8 mouse cellular contexts compared by ENCODE assay signal in the genomic region with DNA sequence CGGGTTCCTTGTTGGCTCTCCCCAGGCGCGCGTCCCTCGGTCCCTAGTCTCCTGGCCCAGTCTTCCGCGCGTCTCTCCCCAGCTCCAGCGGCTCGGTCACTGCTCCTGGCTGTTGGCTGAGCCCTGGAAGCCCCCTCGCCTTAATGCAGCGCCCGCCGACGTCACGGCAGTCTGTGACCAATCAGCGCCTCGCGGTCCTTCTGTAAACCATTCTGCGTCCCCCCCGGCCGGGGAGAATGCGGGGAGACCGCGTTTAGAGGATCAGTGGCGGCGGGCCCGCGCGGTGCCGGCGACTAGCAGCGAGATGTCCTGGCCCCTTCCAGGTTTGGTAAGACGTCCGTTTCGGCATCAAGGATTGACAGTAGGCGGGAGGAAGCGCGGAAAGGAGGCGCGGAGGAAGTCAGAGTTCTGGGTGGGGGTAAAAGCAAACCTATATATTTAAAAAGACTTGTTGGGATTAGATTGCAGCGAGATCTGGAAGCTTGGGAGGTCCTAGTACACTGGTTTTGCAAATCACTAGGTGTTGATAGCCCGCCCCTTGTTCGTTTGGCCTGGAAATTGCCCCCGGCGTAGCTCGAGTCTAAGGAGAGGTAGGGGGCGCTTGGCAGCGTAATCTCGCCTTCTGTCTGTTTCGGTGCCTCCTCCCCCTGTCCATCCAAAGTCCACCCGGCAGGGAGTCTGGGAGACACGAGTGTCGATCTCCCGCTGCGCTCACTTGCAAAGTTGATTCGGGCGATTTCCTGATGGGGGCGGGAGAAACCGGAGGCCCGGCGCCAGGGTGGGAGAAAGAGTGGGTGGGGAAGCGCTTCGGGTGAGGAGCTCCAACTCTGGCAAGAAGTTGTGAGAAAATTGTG. TPM values are rescaled to one million over a fixed set of nuclear protein-coding genes. Genes with fewer than 3 reads are reported as not detected.
A peak's percentile ranks its signal among the peaks of the same experiment; 100 is the strongest.
DNase-seq lines count a peak whose midpoint lies in the region; ATAC-seq lines count a peak whose summit lies in the region.

TSS of gene Lhx1 (minus strand) at position 115 of the 854 bp plus-strand sequence.

- peak within 1 kb of the TSS; percentile 82 for H3K4me2 ChIP-seq in embryonic facial prominence, embryonic 14.5 days (ENCODE audit: low read depth, low read length)
- H3K4me2 ChIP-seq in intestine, embryonic 15.5 days (replicated peaks), result peak within 1 kb of the TSS; percentile 94

- no peak within 1 kb of the TSS for H3K27ac ChIP-seq in embryonic facial prominence, embryonic 14.5 days (replicated peaks; ENCODE audit: low read depth, low read length)
- H3K27ac ChIP-seq in intestine, embryonic 15.5 days, result no peak within 1 kb of the TSS

- H3K9me3 ChIP-seq in embryonic facial prominence, embryonic 14.5 days (ENCODE audit: control insufficient read depth, low read length), result no peaks in the 10 kb centered on the region
- no peaks in the 10 kb centered on the region for H3K9me3 ChIP-seq in intestine, embryonic 15.5 days

- H3K9ac ChIP-seq in embryonic facial prominence, embryonic 14.5 days (ENCODE audit: low read depth, low read length), result peak within 1 kb of the TSS; percentile 25
- no peak within 1 kb of the TSS for H3K9ac ChIP-seq in intestine, embryonic 15.5 days

- ATAC-seq in embryonic facial prominence, embryonic 14.5 days (ENCODE audit: low read depth), result peak; percentile 42; the same call in 1 of the 2 replicates
- ATAC-seq in intestine, embryonic 15.5 days, result peak; percentile 16; the same call in 1 of the 2 replicates

- DNase-seq in adrenal gland, adult 2 months, result peak; percentile 32
- DNase-seq in adrenal gland, adult 8-10 months, result no peak
- peak; percentile 90 for DNase-seq in ZHBTc4 (ENCODE audit: low read depth, low spot score)
- DNase-seq in embryonic facial prominence, embryonic 14.5 days (ENCODE audit: low spot score), result peak; percentile 52
- DNase-seq in mesoderm, embryonic 11.5 days (ENCODE audit: low read depth, low spot score), result peak; percentile 82
- DNase-seq in left cerebral cortex, adult 8-10 months (ENCODE audit: low spot score in 2 of 2), result no peak
- DNase-seq in right cerebral cortex, postnatal 10 days (ENCODE audit: low spot score in 2 of 2), result no peak

- peaks cover 96% of the 10 kb centered on the region for H3K27me3 ChIP-seq in embryonic facial prominence, embryonic 14.5 days (replicated peaks; ENCODE audit: control insufficient read depth, insufficient read depth, low read length)
- peaks cover 99% of the 10 kb centered on the region for H3K27me3 ChIP-seq in intestine, embryonic 15.5 days (replicated peaks)

- WGBS in embryonic facial prominence, embryonic 14.5 days, result under 1% methylated on average over 55 of the region's 64 CpGs
- under 1% methylated on average over 64 of the region's 64 CpGs for WGBS in intestine, embryonic 15.5 days

- H3K4me1 ChIP-seq in embryonic facial prominence, embryonic 14.5 days (ENCODE audit: control insufficient read depth, insufficient read depth, low read length), result peaks cover 12% of the 10 kb centered on the region
- peaks cover 39% of the 10 kb centered on the region for H3K4me1 ChIP-seq in intestine, embryonic 15.5 days (replicated peaks)

- no peaks in the 10 kb centered on the region for H3K36me3 ChIP-seq in embryonic facial prominence, embryonic 14.5 days (ENCODE audit: control insufficient read depth, insufficient read depth, low read length)
- H3K36me3 ChIP-seq in intestine, embryonic 15.5 days, result no peaks in the 10 kb centered on the region

- peak within 1 kb of the TSS; percentile 47 for H3K4me3 ChIP-seq in embryonic facial prominence, embryonic 14.5 days (ENCODE audit: low read depth, low read length)
- H3K4me3 ChIP-seq in intestine, embryonic 15.5 days (replicated peaks), result peak within 1 kb of the TSS; percentile 47

RNA-seq across cellular contexts. Expression of gene Lhx1, which starts in this region (rescaled TPM):
- total RNA-seq in adrenal gland, adult 2 months (2021), result not detected
- polyA plus RNA-seq in adrenal gland, adult 2 months (2012; rRNA removed), result not detected in 2 replicates
- total RNA-seq in adrenal gland, adult 8-10 months (2022), result under 1 TPM in 1 of 4 experiments, not detected in 3; 0.52 TPM
- polyA plus RNA-seq in embryonic facial prominence, embryonic 14.5 days (2014; fragmentation: Nextera tagmentation; extraction: Ambion mirVana), result 0.07 and 0.11 TPM in 2 replicates
- polyA plus RNA-seq in intestine, embryonic 15.5 days (2015; fragmentation: Nextera tagmentation; extraction: Ambion mirVana), result 0.24 and 0.49 TPM in 2 replicates
- total RNA-seq in left cerebral cortex, adult 8-10 months (2022), result under 1 TPM; 0.09 to 0.38 (median 0.18) TPM

Comparison
In these comparisons a context has a peak if more than half of its experiments do, and no peak if none do; other contexts are left out.
1. Peak in DNase-seq in adrenal gland, adult 2 months; RNA of the gene not detected or under 1 TPM.
2. Peak in DNase-seq, ATAC-seq, H3K4me3 ChIP-seq, H3K9ac ChIP-seq and H3K4me2 ChIP-seq in embryonic facial prominence, embryonic 14.5 days; RNA of the gene not detected or under 1 TPM.
3. Peak in ATAC-seq, H3K4me3 ChIP-seq and H3K4me2 ChIP-seq in intestine, embryonic 15.5 days; RNA of the gene not detected or under 1 TPM.
4. DNase-seq: peak in ZHBTc4 (single experiment) and mesoderm, embryonic 11.5 days (single experiment); none in adrenal gland, adult 8-10 months (single experiment), left cerebral cortex, adult 8-10 months (0 of 2) and right cerebral cortex, postnatal 10 days (0 of 2).